Mouse (Mus musculus) MEL-GATA-1-ER (cell line): ENCODE measurements around the gene Cntd1.
A peak's percentile ranks its signal among the peaks of the same experiment; 100 is the strongest.
"Not testable (repeated sequence)": the region's sequence is repeated elsewhere in the genome, so short reads cannot be mapped to it uniquely, and the experiment has no call there.

Experiments
- DNase-seq: peaks from one replicate; pipeline ENCODE4 v3.0.0-alpha.2; 2012; ENCODE audit warnings: low read depth; ENCODE audit errors: extremely low read depth

The Cntd1 gene

DNA sequence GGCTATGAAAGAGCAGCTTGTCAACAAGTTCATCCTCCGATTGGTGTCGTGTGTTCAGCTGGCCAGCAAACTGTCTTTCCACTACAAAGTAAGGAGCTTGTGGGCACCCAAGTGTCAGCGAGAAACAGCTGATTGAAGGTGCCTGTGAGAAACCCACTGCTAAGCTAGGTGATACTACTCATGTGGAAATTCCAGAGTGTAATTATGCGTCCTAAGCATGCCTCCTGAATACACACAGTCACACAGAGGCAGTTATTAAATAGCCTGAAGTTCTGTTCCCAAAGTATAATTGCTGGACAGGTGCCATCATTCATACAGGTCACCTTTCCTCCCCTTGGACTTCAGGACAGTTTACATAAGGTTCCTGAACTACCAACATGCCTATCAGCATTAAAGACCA, 5.0 kb downstream of the Cntd1 start:
- no peak for DNase-seq

DNA sequence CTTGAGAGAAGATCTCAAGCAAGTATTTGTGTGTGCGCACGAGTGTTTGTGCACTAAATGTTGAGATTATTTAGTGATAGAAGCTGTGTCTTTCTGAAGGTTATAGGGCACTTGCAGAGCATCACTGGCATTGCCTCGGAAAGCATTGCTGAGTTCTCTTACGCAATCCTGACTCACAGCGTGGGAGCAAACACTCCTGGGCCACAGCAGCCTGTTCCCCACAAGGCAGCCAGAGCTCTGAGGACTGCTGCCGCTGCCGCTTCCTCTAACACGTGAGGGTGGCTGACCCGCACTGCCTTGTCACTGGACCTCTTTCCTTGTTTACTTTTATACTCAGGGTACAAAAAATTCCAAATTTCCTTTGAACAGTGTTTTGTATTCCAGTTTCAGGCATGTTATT, 8.5 kb downstream of the Cntd1 start:
- no peak for DNase-seq

DNA sequence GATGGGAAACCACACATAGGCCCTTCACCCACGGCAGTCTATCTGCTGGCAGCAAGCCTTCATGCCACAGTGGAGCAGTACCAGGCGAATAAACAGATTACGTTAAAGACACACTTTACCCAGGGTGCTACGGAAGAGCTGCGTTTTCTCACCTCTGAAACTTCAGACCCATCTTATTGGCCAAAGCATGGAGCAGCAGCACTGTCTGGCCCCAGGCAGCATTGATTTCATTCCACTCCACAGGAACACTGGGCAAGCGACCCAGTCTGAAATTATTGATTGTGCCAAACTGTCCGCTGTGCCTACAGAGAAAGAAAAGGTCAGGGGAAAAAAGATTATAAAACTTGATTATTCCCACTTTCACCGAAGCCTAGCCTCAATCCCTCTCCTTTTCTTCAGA, 12.4 kb downstream of the Cntd1 start:
- DNase-seq, result no peak

DNA sequence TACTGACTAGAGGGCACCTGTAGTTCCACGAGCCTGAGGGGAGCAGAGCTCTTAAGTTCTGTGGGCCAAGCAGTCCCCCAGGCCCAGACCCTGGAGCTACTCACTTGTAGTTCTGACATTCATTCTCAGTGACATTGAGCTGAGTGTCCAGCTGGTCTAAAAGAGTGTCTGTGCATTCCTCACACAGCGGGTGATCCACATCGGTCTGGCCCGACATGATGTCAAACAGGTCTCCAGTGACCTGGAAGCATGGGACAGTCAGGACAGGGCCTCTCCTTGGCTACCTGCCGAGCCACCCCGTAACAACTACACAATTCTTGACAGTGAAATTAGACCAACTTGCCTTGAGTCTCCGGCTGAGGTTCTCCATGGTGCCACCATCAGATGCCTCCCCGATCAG, 16.4 kb downstream of the Cntd1 start:
- DNase-seq, result no peak

DNA sequence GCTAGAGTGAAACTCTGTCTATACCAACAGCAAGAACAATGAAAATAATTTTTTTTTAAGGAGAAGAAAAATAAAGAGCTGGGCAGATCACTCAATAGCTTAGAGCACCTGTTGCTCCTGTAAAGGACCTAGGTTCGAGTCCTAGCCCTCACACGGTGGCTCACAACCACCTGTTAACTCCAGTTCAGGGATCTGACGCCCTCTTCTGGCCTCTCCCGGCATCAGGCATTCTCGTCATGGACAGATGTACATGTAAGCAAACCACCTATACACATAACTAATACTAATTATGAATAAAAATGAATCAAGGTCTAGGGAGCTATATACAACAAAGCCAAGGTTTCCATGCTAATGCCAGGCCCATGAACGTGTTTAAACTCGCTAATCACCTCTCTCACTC, 22.1 kb downstream of the Cntd1 start:
- DNase-seq, result no peak

DNA sequence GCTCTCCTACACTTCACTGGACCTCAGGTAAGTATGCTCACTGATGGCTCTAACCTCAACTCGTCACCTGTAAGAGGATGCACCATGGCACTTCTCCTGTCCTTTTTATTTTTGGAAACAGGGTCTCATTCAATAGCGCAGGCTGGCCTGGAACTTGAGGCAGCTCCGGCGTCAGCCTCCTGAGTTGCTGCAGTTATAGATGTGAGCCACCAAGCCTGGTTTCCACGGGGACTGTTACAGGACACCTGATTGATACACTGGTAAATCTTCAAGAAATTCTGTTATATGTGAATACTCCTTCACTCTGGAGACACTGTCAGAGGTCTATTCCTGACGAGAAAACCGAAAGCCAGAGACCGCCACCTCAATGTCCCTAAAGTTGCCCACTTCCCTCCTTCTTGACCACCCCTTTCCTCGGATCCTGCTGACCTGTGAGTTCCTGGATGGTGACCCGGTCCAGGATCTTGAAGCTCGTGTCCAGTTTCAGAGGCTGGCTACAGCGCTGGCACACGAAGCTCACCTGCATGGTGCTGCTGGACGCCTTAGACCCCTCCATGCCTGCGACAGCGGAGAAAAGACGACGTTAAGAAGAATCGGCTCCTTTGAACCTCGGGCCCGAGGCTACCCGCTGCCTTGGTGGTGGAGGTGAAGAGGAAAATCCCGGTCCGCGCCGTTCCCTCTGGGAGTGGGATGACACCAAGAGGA, 22.6 kb downstream of the Cntd1 start:
- no peak for DNase-seq

DNA sequence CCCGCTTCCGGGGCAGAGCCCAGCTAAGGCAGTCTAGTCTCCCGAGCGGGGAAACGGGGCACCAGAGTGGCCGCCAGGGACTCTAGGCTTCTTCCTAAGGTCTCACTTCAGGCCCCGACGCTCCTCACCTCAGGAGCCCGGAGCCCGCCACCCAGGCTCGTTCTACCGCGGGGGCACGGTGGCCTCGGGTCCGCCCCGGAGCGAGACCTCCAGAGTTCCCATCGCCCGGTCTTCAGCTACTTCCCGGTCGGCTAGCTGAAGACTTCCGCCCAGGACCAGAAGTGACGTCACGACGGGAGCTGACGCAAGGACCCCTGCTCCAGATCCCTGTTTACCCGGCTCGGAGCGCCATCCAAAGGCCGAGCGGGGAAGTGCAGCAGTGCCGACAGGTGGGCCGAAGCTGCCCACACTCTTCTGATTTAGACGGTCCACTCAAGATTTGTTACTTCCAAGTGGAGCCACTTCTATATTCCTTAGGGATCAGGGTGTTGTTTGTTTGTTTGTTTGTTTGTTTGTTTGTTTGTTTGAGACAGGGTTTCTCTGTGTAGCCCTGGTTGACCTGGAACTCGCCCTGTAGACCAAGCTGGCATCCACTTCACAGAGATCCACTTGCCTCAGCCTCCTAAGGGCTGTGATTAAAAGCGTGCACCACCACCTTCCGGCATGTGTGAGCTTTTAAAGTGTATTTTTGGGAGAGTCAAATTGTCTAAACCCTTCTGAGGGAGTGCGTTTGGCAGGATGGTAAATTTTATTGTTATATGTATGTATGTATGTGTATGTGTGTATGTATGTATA, 23.4 kb downstream of the Cntd1 start, which contains the start of gene Becn1:
Gene Becn1, minus strand, starts transcription at position 283 of the 795 bp plus-strand sequence.
- DNase-seq, result peak; percentile 85

DNA sequence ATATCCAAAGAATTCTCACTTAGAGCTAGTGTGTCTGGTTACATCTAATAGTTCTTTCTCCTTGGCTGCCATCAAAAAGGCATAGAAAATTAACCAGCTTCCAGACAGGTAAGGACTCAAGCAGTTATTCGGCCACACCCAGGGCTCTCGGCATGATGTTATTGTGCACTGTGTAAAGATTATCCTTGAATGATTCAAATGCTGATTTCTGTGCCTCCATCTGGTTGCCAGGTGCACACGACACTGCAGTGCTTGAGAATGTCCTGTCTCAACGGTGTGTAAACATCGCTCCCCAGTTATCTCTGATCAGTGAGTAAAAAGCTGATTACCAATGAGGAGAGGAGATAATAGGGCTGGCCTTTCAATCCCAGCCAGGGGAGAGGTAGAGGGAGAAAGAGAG, 28.9 kb downstream of the Cntd1 start:
- no peak for DNase-seq

DNA sequence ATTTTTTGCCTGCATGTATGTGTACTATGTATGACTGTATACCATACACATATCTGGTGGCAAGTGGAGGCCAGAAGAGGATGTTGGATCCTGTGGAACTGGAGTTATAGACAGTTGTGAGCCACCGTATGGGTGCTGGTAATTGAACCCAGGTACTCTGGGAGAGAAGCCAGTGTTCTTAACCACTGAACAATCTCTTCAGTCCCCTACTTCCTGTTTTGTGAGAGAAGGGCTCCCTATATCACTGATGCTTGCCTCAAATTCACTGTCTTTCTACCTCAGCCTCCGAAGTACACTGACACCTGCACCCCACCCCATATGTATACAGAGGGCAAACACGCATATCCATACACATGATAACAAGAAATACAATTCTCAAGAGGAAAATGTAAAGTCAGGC, 32.3 kb downstream of the Cntd1 start:
- DNase-seq, result peak; percentile 63

DNA sequence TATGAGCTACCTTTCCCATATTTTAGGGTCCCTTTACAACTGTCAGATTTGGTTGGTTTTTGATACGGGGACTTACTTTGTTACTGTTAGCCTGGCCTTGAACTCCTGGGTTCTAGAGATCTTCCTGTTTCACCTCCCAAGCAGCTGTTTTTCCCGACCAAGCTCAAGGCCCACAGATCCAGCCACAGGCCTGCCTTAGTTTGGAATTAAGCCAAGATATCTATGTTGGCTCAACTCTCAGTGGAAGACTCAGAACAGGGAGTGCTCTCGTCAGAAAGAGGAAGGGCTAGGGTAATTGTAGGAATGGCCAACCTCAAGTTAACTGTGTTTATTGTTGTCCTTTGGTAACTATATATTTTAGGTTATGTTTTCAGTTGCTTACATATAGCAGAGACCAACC, 33.3 kb downstream of the Cntd1 start:
- DNase-seq, result peak; percentile 67

DNA sequence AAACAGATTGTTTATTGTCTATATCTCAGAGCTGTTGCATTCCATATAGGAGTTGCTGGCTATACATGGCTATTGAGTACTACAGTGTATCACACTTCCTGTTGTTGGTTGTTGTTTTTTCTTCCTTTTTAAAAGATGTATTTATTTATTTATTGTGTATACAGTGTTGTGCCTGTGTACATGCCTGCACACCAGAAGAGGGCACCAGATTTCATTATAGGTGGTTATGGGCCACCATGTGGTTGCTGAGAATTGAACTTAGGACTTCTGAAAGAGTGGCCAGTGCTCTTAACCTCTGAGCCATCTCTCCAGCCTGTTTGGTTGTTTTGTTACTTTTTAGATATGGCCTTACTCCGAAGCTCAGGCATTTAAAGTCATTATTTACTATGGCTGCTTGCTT, 35.8 kb downstream of the Cntd1 start:
- DNase-seq, result no peak

DNA sequence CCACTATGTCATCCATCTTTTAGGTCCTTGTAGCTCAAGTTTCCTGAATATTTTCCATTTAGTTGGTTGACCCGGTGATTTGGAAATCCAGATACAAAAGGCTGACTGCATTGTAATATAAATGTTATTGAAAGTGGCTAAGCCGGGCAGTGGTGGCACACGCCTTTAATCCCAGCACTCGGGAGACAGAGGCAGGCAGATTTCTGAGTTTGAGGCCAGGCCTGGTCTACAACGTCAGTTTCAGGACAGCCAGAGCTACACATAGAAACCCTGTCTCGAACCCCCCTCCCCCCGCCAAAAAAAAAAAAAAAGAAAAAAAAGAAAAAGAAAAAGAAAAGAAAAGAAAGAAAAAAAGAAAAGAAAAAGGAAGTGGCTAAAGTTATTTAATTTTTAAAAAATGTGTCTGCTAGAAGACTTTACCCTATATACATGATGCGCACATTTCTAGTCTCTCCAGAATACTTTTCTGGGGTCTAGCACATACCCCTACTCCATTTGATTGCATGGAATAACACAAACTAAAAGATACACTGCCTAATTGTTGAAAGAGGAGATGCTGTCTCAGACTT, 36.4 kb downstream of the Cntd1 start:
- no peak for DNase-seq

DNA sequence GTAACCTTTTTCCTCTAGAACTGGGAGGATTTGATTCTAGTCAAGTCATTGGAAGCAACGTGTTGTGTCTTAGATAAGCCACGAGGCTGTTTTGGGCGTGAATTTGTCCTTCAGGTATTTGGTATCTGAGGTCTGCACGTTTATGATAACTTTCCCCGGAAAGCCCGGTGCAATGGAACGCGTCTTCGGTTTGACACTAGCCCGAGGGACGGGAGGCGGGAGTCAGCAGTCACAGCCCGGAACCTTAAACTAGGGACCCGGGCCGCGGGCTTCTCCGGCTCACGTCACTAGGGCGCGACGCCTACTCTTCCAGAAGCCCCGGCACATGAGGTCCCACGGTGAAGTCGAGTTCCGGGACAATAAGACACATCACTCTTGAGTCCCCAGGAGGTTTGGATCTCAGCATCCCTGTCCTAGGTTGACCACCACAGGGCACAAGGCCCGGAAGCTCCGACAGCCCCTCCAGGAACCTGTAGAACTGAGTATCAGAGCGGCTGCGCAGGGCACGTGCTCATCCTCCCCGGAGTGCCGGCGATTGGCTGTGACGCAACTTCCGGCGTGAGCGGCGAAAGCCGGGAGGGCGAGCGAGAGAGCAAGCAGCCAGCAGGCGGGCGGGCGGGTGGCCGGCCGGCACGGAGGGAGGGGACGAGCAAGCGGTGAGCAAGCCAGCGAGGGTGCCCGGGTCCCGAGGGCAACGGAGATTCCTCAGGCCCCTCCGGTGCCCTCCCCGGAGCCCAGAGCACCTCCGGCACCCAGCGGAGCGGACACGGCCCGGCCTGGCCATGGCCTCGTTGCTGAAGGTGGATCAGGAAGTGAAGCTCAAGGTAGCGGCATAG, 37.1 kb downstream of the Cntd1 start, which contains the start of gene Psme3:
Gene Psme3, plus strand, starts transcription at position 549 of the 836 bp plus-strand sequence.
- peak; percentile 95 for DNase-seq

DNA sequence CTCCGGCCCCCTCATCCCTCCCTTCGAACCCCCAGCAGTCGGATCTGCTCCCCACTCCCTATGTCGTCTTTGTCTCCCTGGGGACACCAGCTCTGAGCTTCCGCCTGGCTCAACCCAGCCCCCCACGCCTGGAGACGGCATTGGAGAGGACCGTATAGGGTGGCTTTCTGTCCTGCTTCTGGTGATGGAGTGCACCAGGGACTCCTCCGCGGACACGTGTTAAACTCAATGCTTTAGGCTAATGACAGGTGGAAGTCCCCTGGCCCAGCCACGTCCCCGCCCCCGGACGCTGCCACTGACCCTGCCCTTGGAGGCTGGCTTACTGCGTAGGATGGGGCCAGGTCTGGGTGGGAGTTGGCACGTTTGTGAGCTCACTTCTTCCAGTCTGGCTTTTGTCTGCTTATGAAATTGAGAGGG, 37.7 kb downstream of the Cntd1 start:
- no peak for DNase-seq

DNA sequence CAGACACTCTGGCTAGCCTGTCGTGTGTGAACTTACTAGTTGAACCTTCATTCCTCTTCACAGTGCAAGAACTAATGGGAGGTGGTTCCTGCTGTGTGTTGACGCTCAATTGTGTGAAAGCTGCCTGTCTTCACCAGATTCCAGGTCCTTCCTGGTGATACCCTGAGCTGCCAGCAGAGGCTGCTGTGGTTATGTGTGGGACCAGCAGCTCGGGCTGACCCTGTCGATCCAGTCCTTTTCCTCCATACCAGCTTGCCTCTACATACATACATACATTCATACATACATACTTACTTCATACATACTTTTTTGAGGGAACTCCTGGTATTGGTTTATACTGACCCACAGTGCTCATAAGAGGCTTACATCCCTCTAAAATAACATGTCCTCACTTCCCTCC, 44.8 kb downstream of the Cntd1 start:
- no peak for DNase-seq

DNA sequence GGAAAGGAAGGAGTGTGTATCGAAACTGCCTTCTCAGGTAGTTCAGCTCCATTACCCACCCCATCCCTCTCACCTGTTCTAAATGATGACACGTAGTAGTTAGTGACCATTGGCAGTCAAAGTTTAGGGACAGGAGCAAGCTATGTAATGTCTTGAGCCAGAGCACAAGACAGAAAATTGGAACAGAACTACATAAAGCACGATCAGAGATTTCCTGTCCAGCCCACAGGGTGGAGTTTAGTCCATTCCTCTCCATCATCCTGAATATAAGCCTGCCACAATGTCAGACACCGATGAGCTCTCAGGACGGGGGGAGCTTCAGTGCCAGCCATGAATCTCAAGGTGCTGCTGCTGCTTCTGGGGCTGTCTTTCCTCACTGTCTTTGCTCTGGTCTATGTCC, 46.0 kb downstream of the Cntd1 start, which contains the start of gene Aoc2:
Gene Aoc2, plus strand, starts transcription at position 301 of the 400 bp plus-strand sequence.
- DNase-seq, result no peak

DNA sequence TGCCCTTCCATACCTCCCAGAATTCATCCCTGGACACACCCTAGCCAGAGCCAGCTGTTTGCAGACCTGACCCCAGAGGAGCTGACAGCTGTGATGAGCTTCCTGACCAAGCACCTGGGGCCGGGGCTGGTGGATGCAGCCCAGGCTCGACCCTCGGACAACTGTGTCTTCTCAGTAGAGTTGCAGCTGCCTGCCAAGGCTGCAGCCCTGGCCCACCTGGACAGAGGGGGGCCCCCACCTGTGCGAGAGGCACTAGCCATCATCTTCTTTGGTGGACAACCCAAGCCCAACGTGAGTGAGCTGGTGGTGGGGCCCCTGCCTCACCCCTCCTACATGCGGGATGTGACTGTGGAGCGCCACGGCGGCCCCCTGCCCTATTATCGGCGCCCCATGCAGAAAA, 46.4 kb downstream of the Cntd1 start:
- DNase-seq, result not testable (repeated sequence)

DNA sequence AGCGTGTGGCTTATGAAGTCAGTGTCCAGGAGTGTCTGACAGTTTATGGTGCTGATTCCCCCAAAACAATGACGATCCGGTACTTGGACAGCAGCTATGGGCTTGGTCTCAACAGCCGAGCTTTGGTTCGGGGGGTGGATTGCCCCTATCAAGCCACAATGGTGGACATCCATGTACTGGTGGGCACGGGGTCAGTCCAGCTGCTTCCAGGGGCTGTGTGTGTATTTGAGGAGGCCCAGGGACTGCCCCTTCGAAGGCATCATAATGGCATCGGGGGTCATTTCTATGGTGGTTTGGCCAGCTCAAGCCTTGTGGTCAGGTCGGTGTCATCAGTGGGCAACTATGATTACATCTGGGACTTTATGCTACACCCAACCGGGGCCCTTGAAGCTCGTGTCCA, 47.3 kb downstream of the Cntd1 start:
- no peak for DNase-seq

DNA sequence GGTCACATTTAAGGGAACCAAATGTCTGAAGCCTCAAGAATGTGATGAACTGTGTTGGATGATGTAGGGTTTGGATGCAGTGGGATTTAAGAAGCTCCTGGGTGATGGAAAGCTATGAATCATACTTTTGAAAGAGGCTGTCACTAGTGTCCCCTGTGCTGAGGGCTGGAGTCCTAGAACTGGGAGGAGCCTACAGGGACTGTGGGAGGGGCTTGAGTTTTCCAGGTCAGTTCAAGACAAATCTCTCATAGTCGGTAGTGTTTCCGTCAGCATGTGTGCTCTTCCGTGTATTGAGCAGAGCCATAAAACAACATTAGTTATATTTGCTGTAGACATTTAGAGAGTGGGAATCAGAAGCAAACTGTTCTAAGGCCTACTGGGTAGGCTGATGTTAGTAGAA, 48.5 kb downstream of the Cntd1 start:
- no peak for DNase-seq

DNA sequence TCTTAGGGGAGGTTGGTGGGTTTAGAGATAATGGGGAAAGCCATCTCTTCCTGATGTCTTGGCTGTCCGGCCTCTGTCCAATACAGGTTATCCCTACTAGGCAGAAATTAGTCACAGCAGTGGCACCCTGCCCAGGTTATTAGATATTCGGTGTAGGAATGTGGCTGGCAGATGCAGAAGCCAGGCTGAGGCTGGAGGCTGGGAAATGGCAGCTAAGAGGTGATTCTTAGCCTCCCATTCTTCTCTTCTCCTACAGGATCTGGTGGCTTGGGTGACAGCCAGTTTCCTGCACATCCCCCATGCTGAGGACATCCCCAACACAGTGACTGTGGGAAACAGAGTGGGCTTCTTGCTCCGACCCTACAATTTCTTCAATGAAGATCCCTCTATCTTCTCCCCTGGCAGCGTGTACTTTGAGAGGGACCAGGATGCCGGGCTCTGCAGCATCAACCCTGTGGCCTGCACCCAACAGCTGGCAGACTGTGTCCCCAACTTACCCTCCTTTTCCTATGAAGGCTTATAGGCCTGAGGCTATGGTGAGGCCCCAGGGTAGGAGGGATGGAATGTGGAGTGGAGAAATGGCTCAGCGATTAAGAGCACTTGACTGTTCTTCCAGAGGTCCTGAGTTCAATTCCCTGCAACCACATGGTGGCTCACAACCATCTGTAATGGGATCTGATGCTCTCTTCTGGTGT, 50.3 kb downstream of the Cntd1 start:
- no peak for DNase-seq

DNA sequence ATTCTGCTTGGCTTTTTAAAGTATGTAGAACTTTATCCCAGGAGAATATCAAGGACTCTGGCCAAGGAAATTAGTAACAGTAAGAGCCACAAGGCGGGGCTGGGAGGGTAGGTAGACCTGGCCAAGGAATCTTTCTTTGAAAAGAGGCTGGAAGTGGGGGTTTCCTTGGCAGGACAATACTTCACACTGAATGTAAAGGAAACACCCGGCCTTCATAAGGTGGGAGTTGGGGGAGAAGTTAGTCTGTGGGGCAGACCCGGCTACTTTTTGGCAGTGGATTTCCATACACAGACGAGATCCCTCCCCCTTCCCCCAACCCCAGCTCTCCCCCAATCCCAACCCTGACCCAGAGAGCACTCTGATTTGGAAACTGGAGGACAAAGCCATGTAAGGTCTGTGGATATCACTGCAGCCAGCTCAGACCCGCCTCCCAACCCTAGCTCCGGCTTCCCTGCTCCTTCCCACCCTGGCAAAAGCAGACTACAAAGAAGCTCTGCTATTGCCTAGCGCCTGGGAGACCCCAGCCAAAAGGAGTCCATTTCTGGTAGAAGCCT, 51.6 kb downstream of the Cntd1 start, which contains the start of gene Aoc3:
Gene Aoc3, plus strand, starts transcription at position 235 of the 554 bp plus-strand sequence.
- no peak for DNase-seq
